Mouse (Mus musculus) liver, adult (tissue): Measurements from ENCODE around the gene Fbxl8.

ENCODE experiments used
- GATA4 ChIP-seq: IDR thresholded peaks from 2 replicates; pipeline ENCODE4 v1.6.1; 2014; ENCODE audit warnings: mild to moderate bottlenecking, low read length; ENCODE audit not compliant: insufficient replicate concordance

The Fbxl8 gene

GRCm38 (mm10) chr8:105304325-105305210, 40.1 kb downstream of the Fbxl8 start:
- TF ChIP-seq GATA4: no peak

DNA sequence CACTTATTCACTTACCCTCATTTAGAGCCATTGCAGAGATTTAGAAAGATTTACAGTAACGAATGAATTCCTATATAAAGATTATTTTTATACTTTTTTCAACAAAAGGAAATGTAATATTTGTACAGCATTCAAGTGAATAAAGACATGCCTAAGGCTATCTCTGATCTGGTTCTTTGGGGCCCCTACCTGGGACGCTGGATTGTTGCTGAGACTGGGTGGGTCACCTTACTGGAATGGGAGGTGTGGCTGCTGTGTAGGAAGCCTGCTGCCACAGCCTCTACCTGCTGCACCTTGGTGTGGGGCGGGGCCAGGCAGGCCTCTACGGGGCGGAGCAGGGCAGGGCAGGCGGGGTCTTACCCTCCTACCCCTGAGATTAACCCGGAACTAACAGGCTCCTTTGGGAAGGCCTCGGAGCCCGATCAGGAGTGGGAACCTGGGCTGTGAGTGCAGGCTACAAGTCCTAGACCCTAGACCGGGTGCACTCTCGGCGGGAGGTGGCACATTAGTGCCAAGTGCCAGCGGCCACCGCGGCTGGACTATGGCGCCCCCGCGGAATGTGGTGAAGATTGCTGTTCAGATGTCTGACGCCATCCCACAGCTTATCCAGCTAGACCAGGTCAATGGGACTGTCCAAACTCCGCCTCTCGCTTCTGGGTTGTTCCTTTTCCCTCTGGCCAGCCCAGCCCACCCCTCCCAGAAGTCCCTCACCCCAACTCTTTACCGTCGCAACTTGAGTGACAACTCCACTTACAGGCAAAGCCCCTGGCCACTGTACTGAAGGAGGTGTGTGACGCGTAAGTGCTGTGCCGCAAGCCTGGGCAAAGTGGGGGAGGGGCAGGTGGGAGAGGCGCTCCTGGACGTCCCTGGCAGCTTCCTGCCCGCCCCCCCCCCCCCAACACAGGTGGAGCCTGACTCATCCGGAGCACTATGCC, 41.0 kb downstream of the Fbxl8 start, which contains the start of gene Elmo3:
Gene Elmo3, plus strand, starts transcription at position 391 of the 935 bp plus-strand sequence.
- TF ChIP-seq GATA4: peak; percentile 37; the same call in 1 of the 2 replicates

DNA sequence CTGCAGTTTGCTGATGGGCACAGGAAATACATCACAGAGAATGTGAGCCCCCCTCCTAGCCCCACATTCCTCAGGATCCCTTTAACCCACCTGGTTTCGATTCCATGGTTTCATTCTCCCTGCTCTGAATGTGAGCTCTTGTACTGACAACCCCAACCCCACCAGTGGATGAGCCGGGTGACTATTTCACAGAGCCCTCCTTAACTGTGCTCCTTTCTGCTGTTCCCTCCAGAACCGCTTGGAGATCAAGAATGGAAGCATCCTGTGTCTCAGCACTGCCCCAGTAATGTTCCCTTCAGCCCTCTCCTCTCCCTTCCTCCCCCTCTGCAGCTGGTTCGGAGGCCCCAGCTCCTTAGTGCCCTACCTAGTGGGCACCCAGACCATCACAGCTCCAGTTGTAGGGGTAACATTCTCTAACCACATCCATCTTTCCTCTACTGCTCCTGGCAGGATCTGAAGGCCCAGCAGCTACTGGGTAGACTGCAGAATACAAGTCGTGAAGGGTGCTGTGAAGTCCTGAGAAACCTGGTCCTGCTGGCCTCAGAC, 41.8 kb downstream of the Fbxl8 start:
- TF ChIP-seq GATA4: no peak

DNA sequence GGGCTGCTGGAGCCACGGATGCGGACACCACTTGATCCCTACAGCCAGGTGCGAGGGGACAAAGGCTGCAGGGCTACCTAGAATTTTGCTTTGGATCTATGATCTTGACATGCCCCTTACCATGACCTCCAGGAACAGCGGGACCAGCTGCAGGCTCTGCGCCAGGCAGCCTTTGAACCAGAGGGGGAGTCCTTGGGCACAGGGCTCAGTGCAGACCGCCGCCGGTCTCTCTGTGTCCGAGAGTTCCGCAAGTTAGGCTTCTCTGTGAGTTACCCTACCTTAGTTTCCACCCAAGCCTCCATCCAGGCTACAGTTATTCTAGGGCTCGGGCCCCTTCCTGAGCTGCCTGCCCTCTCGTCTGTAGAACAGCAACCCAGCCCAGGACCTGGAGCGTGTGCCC, 43.2 kb downstream of the Fbxl8 start:
- TF ChIP-seq GATA4: no peak

GRCm38 (mm10) chr8:105308428-105308827, 44.0 kb downstream of the Fbxl8 start:
- TF ChIP-seq GATA4: no peak

DNA sequence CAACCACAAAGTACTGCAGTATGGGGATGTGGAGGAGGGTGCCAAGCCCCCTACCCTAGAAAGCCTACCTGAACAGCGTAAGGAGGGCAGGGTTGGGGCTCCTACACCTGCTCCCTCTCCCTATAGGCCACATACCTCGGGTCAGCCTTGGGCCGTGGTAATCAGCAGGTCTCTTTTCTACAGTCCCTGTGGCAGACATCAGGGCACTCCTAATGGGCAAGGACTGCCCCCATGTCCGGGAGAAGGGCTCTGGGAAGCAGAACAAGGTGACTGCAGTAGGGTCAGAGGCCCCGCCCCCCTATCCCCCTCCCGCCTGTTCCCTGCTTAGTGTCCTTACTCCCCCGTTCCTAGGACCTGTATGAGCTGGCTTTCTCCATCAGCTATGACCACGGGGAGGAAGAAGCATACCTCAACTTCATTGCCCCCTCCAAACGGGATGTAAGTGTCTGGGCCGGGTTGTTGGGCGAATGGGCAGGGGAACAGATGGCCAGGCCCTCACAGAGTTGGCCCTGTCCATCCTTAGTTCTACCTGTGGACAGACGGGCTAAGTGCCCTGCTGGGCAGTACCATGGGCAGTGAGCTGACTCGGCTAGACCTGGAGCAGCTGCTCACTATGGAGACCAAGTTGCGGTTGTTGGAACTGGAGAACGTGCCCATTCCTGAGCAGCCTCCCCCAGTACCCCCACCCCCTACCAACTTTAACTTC, 44.8 kb downstream of the Fbxl8 start:
- no peak for TF ChIP-seq GATA4

- TF ChIP-seq GATA4: no peak
Measured at GRCm38 (mm10) chr8:105310118-105310517, 45.7 kb downstream of the Fbxl8 start.

GRCm38 (mm10) chr8:105311718-105312117, 47.3 kb downstream of the Fbxl8 start:
- no peak for TF ChIP-seq GATA4

DNA sequence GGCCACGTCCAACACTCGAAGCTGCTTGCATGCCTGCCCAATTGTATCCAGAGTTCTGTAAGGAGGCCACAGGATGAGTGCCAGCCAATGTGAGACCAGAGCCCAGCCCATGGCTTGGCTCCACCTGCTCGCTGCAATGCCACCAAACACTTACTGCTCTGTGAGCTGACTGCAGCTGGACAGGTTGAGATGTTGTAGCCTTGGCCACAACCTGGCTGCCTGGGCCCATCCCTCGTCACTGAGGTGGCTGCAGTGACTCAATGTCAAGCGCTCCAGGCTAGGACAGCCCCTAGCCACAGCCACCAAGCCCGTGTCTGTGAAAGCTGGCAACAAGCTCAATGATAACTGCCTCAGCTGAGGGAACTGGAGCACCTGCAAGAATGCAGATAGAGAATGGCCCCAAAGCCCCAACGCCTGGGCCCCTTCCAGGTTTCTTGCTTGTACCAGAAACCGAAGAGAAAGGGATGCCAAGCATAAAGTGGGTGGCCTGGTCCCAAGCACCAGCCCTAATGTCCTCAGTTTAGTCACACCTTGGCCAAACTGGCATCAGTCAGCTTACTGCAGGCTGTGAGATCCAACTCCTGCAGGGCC, 48.5 kb downstream of the Fbxl8 start:
- TF ChIP-seq GATA4: no peak

- no peak for TF ChIP-seq GATA4
Measured at GRCm38 (mm10) chr8:105313622-105314402, 49.4 kb downstream of the Fbxl8 start.

DNA sequence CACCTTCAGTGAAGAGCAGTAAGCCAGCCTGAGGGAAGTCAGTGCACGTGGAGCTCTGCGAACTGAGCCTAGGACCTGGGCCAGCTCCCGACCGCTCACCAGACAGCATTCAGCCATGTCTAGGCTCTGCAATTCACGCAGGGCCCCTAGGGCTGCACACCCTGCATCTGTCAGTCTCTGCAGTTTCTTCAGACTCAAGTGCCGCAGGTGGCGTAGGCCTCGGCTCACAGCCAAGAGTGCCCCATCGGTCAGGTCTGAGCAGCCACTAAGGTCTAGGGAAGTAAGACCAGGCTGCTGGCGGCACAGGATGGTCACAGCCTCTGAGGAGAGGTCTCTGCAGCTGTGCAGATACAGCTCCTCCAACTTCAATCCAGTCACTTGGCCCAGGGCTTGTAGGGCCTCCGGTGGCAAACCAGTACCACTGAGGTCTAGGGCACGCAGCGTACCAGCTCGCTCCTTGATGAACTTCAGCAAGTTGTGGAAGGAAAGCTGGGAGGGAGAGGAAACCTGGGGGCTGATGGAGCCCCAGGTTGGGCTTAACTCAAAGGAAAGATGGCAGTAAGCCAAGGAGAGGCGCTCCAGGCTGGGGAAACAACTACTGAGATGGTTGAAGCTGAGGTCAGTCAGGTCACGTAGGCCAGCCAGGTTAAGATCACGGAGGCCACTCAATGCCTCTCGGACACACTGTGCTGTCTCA, 50.8 kb downstream of the Fbxl8 start:
- no peak for TF ChIP-seq GATA4

GRCm38 (mm10) chr8:105317941-105318340, 53.5 kb downstream of the Fbxl8 start:
- TF ChIP-seq GATA4: no peak

DNA sequence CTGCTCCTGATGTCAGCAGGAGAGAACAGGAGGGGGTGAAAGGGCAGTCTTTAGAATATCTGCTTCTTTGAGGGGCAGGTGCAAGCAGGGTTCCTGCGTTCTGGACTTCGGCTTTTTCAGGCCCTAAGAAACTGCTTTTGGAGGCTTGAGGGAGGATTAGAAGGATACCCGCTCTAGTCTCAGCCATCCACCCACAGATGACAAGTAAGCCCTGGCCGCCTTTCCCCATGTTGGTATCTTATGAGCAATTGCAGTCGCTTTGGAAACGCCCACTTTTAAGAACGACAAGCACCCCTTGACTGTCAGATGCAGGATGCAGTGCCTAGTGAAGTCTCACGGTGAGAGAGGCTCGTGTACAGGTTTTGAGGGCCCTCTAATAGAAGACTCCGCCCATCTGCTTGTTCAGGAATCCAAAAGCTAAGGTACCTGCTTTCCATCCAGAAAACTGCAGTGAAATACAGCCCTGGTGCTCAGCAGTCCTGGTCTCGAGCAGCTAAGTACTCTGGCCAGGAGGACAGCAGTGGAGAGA, 54.3 kb downstream of the Fbxl8 start:
- TF ChIP-seq GATA4: no peak
